10 mouse cellular contexts compared by ENCODE assay signal in genomic region chr19:40345684-40346083, GRCm38 (mm10).
DNase-seq lines count a peak whose midpoint lies in the region; ATAC-seq and TF ChIP-seq lines count a peak whose summit lies in the region.
"Had no signal": no experiment of that assay in that cellular context is flagged by ENCODE, and none has a peak within 500 bp of the region (broad histone marks: within the 10 kb centered on the region; RNA-seq: fewer than 3 reads in every experiment).

No protein-coding gene starts in this region.

- H3K36me3 ChIP-seq in forebrain, postnatal 0 days (ENCODE audit: insufficient read depth): peaks cover 6% of the 10 kb centered on the region; the same call in 1 of the 2 replicates
- 0 out of 2 replicates have a peak, but pooled peaks cover 11% of the 10 kb centered on the region for H3K36me3 ChIP-seq in forebrain, embryonic 13.5 days (ENCODE audit: poor library complexity, severe bottlenecking)
- H3K36me3 ChIP-seq in thymus, adult 2 months (ENCODE audit: control insufficient read depth, insufficient read depth, low read length): no peaks in the 10 kb centered on the region
- H3K36me3 ChIP-seq: embryonic facial prominence, embryonic 12.5 days; midbrain, embryonic 12.5 days had no signal

- H3K4me3 ChIP-seq in forebrain, postnatal 0 days (ENCODE audit: low read depth, low read length): no peak overlapping the region
- H3K4me3 ChIP-seq in forebrain, embryonic 13.5 days: no peak overlapping the region
- H3K4me3 ChIP-seq in thymus, adult 2 months (ENCODE audit: control insufficient read depth, insufficient read depth, low read length): no peak overlapping the region
- H3K4me3 ChIP-seq: embryonic facial prominence, embryonic 12.5 days; midbrain, embryonic 12.5 days had no signal

- no peak overlapping the region for H3K9ac ChIP-seq in forebrain, postnatal 0 days
- no peak overlapping the region for H3K9ac ChIP-seq in forebrain, embryonic 13.5 days
- H3K9ac ChIP-seq: embryonic facial prominence, embryonic 12.5 days; midbrain, embryonic 12.5 days had no signal

- no peak for TF ChIP-seq POLR2A in thymus, adult 2 months (IDR thresholded peaks at IDR 0.05; ENCODE audit: control insufficient read depth, extremely low read depth, insufficient read depth, low read length, poor library complexity)

- peak; percentile 79 for DNase-seq in forebrain, postnatal 0 days
- peak; percentile 73 for DNase-seq in B cell, adult 2 months
- peak; percentile 50 for DNase-seq in adrenal gland, postnatal 25 days
- DNase-seq in gastrocnemius, postnatal 10 days: peak; percentile 49
- peak; percentile 65 for DNase-seq in kidney, postnatal 10 days
- DNase-seq in thymus, adult 2 months: peak; percentile 68

- no peak overlapping the region for H3K27ac ChIP-seq in forebrain, postnatal 0 days (ENCODE audit: low read depth, low read length)
- H3K27ac ChIP-seq in forebrain, embryonic 13.5 days: no peak overlapping the region
- H3K27ac ChIP-seq in thymus, adult 2 months (ENCODE audit: control insufficient read depth, insufficient read depth, low read length): no peak overlapping the region
- H3K27ac ChIP-seq: embryonic facial prominence, embryonic 12.5 days; midbrain, embryonic 12.5 days had no signal

- 20% methylated on average over 5 of the region's 5 CpGs for WGBS in forebrain, postnatal 0 days
- WGBS in forebrain, embryonic 13.5 days: 23% methylated on average over 5 of the region's 5 CpGs
- 25% methylated on average over 5 of the region's 5 CpGs for WGBS in thymus, adult 2 months

- no peak overlapping the region for H3K4me2 ChIP-seq in forebrain, postnatal 0 days (ENCODE audit: low read depth)
- H3K4me2 ChIP-seq in forebrain, embryonic 13.5 days: no peak overlapping the region
- H3K4me2 ChIP-seq: embryonic facial prominence, embryonic 12.5 days; midbrain, embryonic 12.5 days had no signal

- peak; percentile 87 for TF ChIP-seq CTCF in forebrain, postnatal 0 days (IDR thresholded peaks at IDR 0.05; ENCODE audit: low read depth)
- peak; percentile 72; the same call in 1 of the 2 replicates for TF ChIP-seq CTCF in thymus, adult 2 months (IDR thresholded peaks at IDR 0.05; ENCODE audit: borderline replicate concordance, control insufficient read depth, extremely low read depth, insufficient read depth, low read length, poor library complexity)

- peaks cover 15% of the 10 kb centered on the region for H3K4me1 ChIP-seq in forebrain, postnatal 0 days (ENCODE audit: insufficient read depth)
- peaks cover 47% of the 10 kb centered on the region for H3K4me1 ChIP-seq in forebrain, embryonic 13.5 days
- H3K4me1 ChIP-seq in thymus, adult 2 months (replicated peaks; ENCODE audit: control insufficient read depth, insufficient read depth, low read length): no peaks in the 10 kb centered on the region
- H3K4me1 ChIP-seq: embryonic facial prominence, embryonic 12.5 days had no signal

- no peaks in the 10 kb centered on the region for H3K27me3 ChIP-seq in forebrain, postnatal 0 days (ENCODE audit: insufficient read depth, low read length)
- no peaks in the 10 kb centered on the region for H3K27me3 ChIP-seq in forebrain, embryonic 13.5 days
- H3K27me3 ChIP-seq in thymus, adult 2 months (ENCODE audit: control insufficient read depth, insufficient read depth, low read length): no peaks in the 10 kb centered on the region
- H3K27me3 ChIP-seq: embryonic facial prominence, embryonic 12.5 days; midbrain, embryonic 12.5 days had no signal

- ATAC-seq in forebrain, postnatal 0 days: no peak
- ATAC-seq in forebrain, embryonic 13.5 days: no peak
- ATAC-seq in megakaryocyte-erythroid progenitor cell, adult 5-6 weeks (replicated peaks; ENCODE audit: low FRiP score, low TSS enrichment, poor library complexity, severe bottlenecking): peak; percentile 86

- H3K9me3 ChIP-seq in forebrain, postnatal 0 days (ENCODE audit: low read length): no peaks in the 10 kb centered on the region
- no peaks in the 10 kb centered on the region for H3K9me3 ChIP-seq in forebrain, embryonic 13.5 days (replicated peaks)
- H3K9me3 ChIP-seq: embryonic facial prominence, embryonic 12.5 days; midbrain, embryonic 12.5 days had no signal
